Mouse (Mus musculus): Measurements from ENCODE around the gene Pde11a. TPM values are rescaled to one million over a fixed set of nuclear protein-coding genes. Genes with fewer than 3 reads are reported as not detected.
A peak's percentile ranks its signal among the peaks of the same experiment; 100 is the strongest.

Pde11a gene
- total RNA-seq, 2 experiments from 2014 or later = 14.2 to 18.9 TPM

GRCm38 (mm10) chr2:76088844-76089243 lies 249.7 kb downstream of the Pde11a start:
- DNase-seq = no peak

GRCm38 (mm10) chr2:76088413-76088812 lies 250.2 kb downstream of the Pde11a start:
- DNase-seq = no peak

GRCm38 (mm10) chr2:76087170-76087569 lies 251.4 kb downstream of the Pde11a start:
- no peak for DNase-seq

- no peak for DNase-seq
Measured at GRCm38 (mm10) chr2:76084982-76085381, 253.6 kb downstream of the Pde11a start.

GRCm38 (mm10) chr2:76083901-76084300 lies 254.7 kb downstream of the Pde11a start:
- DNase-seq = no peak

- no peak for DNase-seq
Measured at GRCm38 (mm10) chr2:76083396-76083795, 255.2 kb downstream of the Pde11a start.

GRCm38 (mm10) chr2:76081991-76082390 lies 256.6 kb downstream of the Pde11a start:
- no peak for DNase-seq

- DNase-seq = no peak
Measured at GRCm38 (mm10) chr2:76080549-76080948, 258.0 kb downstream of the Pde11a start.

DNA sequence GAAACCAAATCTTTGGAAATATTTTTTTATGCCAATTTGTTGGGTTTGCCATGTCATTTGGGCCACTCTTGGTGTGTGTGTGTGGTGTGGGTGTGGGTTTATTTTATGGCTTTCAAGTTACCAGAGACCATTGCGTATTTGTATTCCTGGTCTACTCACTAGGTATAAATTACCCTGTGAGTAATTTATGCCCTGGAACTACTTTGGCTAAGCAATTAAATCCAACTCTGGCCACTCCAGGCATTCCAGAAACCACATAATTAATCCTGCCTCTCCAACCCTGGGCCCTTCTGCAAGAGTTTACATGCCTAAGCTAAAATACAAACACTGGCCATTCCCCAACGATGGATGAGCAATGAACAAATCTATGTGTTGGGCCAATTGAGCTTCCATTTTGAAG lies 261.7 kb downstream of the Pde11a start:
- DNase-seq = no peak

GRCm38 (mm10) chr2:76076047-76076446 lies 262.5 kb downstream of the Pde11a start:
- DNase-seq = no peak

GRCm38 (mm10) chr2:76073079-76073478 lies 265.5 kb downstream of the Pde11a start:
- DNase-seq = no peak

DNA sequence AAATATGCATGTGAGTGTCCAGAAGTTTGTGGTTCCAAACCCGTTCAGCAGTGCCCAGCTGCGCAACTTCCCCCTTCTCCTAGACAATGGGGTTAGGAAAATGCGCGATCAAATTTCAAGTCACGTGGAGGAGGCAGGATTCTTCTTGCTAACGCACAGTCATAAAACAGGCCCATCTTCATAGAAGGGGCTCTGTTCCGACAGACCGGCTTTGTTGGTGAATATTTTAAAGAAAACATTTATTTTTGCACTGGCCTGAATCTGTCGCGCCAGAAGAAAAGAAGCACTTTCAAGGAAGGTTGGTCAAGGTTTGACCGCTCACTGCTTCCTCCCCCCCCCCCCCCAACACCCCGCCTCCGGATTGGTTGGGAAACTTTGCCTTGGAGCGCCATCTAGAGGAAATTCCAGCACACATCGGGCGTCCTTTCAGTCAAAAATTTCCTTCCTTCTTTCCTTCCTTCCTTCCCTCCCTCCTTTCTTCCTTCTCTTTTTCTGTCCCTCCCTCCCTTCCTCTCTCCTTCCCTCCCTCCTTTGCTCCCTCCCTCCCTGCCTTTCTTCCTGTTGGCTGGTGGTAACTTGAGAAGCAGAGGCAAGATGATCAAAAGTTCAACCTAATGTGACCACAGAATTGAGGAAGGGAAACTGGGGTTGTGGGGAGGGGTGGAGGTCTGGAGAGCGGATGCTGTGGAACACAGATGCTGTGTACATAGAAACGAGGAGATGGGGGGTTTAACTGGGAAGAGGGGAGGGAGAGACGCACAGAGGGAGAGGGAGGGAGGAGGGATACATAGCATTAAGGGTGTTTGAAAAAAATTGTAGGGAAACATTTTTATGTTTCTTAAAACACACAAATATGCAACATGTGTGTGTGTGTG lies 267.9 kb downstream of the Pde11a start:
- peak; percentile 39 to 60 for DNase-seq

DNA sequence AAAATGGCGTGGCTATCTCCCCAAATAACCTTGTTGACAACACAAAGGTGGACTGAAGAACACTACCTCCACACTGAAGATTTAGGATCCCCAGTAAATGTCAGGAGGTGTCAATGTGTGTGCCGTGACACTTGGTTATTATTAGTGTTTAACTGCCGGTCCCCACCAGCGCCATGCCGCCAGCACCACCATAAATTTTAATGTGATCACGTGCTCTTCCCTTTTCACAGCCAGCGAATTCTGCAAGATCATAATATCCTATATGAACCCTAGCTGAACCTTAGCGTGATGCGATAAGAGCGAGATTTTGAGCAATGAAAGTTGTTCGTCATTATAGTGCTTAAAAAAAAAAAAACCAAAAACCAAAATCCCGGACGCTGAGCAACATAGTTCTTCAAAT lies 269.3 kb downstream of the Pde11a start:
- no peak for DNase-seq

- no peak for DNase-seq
Measured at GRCm38 (mm10) chr2:76068155-76068554, 270.4 kb downstream of the Pde11a start.

- DNase-seq = no peak
Measured at GRCm38 (mm10) chr2:76067144-76067543, 271.4 kb downstream of the Pde11a start.

DNA sequence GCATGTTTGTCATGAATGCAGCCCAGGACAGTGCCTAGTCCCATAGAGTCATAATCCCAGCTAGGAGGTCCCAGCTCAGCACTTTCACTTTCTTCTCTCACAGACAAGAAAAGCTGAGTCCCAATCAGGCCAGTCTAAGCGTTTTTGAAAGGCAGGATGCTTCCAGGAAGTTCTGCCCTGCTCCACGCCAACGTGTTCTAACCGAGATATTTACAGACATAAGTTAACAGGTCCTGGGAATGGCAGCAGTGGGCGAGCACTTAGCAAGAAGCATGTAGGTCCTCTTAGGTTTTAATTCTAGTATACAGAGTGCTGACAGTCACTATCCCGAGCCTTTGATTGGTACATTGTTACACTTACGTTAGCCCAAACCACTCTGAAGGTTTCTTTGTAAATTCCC lies 273.3 kb downstream of the Pde11a start:
- DNase-seq = no peak

DNA sequence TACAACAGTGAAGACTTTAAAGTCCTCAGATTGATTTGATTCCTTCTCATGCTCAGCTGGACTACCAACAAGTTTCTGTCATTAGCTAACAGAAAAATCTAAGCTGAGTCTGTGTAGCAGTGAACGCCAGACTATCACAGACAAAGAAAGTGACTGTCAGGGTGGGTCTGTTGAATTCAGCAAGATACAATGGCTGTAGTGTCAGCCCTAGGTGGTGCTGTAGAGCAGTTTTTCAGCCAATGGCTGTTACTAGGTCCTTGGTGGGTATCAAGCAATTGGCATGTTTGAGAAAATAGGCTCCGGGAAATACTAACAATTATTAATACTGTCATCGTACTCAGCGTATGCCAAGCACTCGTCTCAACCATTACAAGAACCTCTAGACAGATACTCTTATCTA lies 274.5 kb downstream of the Pde11a start:
- DNase-seq = no peak

DNA sequence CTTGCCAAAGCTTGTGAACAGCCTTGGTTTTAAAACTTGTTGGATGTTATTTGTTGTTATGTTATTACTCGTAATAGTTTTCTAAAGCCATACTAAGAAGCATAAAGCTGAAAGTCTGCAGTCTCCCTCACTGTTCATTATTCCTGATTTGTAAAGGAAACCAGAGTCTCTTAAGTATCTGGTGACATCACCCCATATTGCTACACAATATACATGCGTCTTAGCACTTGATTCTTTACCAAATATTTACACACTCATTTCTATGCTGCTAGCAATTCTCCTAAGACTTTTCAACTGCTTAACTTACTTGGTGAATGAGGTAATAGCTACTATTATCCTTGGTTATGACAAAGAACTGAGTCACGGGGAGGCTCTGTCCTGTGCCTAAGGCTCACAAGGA lies 278.4 kb downstream of the Pde11a start:
- DNase-seq = no peak

DNA sequence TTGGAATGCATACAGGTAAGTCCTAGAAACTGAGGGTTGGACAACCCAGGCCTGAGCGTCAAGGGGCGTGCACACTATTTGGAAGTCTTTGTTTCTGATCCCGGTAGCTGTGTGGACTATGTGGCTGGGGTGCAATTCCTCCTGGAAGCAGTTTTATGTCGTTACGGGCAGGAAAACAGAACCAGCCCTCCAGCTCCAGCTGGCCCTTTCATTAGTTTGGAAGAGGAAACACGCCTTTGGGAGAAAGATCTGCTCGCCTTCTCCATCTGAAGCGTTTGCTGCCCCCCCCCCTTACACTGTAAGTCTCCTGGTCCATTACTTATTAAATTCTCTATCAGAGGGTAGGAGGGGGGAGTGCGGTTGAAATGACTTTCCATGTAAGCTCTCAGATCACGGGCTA lies 279.0 kb downstream of the Pde11a start:
- no peak for DNase-seq

DNA sequence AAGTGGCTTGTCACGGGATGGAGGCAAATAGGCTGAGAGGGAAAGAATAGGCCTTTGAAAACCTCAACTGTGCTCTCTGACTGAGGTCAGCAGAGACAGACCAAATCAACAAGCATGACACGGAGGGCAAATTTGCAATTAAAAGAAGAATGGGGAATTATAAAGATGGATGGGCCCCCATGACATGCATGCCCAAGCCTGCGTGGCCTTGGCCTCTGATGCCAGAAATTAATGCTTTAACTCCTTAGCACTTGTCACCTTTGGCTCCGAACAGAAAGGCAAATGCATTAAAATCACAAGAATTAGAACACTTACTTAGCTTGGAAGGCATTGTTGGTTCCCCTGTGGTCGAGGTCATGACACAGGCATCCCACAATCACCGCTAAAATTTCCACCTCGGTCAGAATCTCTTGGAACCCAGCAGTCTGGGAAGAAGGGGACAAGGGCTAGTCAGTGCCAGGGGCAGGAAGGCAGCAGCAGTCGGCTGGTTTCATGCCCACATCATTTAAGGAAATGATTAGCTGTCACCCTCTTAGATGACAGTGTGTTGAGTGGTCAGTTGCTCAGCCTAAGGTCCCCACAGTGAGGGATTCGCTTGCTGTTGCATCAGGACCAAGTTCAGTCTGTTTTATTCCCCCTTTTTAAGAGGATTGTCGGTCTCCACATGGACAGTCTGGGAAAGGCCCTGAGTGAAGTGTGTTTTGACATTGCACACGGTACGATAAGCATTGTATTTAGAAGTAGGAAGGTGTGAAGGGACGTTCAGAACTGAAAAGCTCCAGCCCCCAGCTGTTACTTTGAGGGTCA lies 279.7 kb downstream of the Pde11a start:
- DNase-seq = no peak

DNA sequence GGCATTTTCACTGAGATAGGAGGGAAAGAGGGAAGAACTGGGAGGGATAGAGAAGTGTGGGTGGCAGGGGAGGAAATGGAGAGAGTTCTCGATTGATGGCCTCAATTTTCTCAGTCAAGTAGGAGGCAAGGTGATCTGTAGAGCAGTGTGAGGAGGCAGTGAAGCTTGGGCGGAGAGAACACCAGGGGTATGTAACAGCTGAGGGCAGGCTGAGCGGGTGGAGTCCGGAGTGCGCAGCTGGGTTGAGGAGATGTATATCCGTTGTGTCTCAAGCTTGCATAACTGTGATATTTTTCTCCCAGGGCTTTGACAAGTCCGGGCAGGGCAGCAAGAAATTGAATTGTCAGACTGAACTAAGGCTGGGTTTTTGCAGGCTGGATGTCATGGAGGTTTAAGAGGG lies 281.0 kb downstream of the Pde11a start:
- DNase-seq = no peak

DNA sequence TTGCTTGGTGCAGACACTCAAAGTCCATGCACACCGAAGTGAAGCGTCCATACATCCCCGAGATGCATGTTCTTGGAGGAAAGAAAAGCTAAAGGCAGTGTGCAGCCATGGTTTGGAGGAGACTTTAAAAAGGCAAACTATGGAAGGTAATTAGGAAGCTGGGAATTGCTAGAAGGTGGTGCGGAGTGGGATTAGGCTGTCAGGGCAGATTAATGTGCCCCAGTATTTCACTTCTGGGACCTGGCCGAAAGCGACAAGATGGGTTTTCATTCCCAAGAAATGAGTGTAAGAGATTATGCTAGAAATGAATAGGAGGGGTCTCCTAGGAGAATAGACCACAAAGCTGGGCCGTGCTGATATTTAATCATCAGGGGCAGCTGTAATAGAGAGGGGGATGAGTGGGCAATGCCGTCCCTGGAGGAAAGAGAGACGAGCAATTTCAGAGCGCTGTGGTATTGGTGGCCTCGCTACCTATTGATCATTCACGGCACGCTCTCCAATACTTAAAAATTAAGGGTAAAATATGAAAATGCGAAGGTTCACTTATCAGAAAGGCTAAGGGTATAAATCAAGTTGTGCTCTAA lies 284.7 kb downstream of the Pde11a start:
- DNase-seq = no peak

DNA sequence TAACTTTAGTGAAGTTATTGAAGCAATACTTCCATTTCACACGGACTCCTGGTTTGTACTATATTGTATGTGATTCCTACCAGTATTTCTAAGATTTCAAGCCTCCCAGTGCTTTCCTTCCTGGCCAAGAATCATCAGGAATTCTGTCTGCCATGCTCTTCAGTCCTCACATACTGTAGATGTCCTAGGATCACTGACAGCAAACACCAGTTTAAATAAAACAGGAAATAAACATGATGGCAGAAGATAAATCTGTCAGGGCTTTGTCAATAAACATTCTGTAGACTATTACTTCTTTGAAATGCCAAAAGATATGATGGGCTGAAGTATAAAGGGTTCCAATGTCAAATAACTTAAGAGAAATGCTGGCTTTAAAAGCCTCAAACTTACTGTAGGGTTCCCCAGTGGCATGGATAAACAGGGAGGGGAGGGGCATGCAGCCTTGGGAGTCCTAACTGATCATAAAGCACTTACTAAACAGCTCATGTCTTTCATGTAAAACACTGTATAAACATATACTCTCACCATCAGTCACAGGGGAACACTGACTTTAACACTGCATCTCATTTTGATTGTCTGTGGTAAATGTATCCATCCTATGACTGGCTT lies 285.6 kb downstream of the Pde11a start:
- no peak for DNase-seq
